In genomic region chr1:75179334-75180104, GRCm38 (mm10) we compare ENCODE assay signal across 8 mouse cellular contexts. TPM values are rescaled to one million over a fixed set of nuclear protein-coding genes. Genes with fewer than 3 reads are reported as not detected.
DNase-seq lines count a peak whose midpoint lies in the region; ATAC-seq lines count a peak whose summit lies in the region.

No protein-coding gene starts in this region.

- peak overlapping the region; percentile 97 for H3K4me2 ChIP-seq in forebrain, embryonic 14.5 days (ENCODE audit: low read length)

- peak overlapping the region; percentile 52 for H3K4me3 ChIP-seq in forebrain, embryonic 14.5 days (ENCODE audit: low read depth, low read length)
- H3K4me3 ChIP-seq in hindbrain, embryonic 10.5 days = peak overlapping the region; percentile 73

- H3K27me3 ChIP-seq in forebrain, embryonic 14.5 days (replicated peaks; ENCODE audit: control insufficient read depth, insufficient read depth, low read length) = no peaks in the 10 kb centered on the region
- H3K27me3 ChIP-seq in hindbrain, embryonic 10.5 days (ENCODE audit: insufficient read depth, poor library complexity, severe bottlenecking) = no peaks in the 10 kb centered on the region

- peak; percentile 58 for ATAC-seq in forebrain, embryonic 14.5 days
- ATAC-seq in megakaryocyte progenitor cell, adult 5-6 weeks (replicated peaks; ENCODE audit: poor library complexity) = peak; percentile 71

- no peaks in the 10 kb centered on the region for H3K9me3 ChIP-seq in forebrain, embryonic 14.5 days (replicated peaks; ENCODE audit: control insufficient read depth, low read length)
- no peaks in the 10 kb centered on the region for H3K9me3 ChIP-seq in hindbrain, embryonic 10.5 days

- H3K4me1 ChIP-seq in forebrain, embryonic 14.5 days (ENCODE audit: control insufficient read depth, insufficient read depth, low read length) = peaks cover 7% of the 10 kb centered on the region
- peaks cover 34% of the 10 kb centered on the region for H3K4me1 ChIP-seq in hindbrain, embryonic 10.5 days (replicated peaks)

- no peak overlapping the region; the same call in 1 of the 2 replicates for H3K27ac ChIP-seq in forebrain, embryonic 14.5 days (ENCODE audit: low read depth, low read length)
- H3K27ac ChIP-seq in hindbrain, embryonic 10.5 days = peak overlapping the region; percentile 88

- 8% methylated on average over 23 of the region's 23 CpGs for WGBS in forebrain, embryonic 14.5 days
- 11% methylated on average over 23 of the region's 23 CpGs for WGBS in hindbrain, embryonic 10.5 days

- DNase-seq in thymus, postnatal 0 days (ENCODE audit: low spot score) = peak; percentile 13
- no peak for DNase-seq in thymus, adult 18-20 months
- peak; percentile 75 for DNase-seq in cerebellum, adult 11-12 months
- peak; percentile 44 for DNase-seq in forebrain, embryonic 14.5 days (ENCODE audit: low spot score)
- DNase-seq in hindbrain, embryonic 10.5 days (ENCODE audit: low spot score) = peak; percentile 6
- peak; percentile 36 to 41 for DNase-seq in layer of hippocampus, postnatal 25 days (ENCODE audit: extremely low spot score in 1 of 2, low spot score in 1 of 2)
- peak; percentile 68 to 69 for DNase-seq in spleen, postnatal 10 days (ENCODE audit: low spot score in 2 of 2)

- H3K36me3 ChIP-seq in forebrain, embryonic 14.5 days (ENCODE audit: control insufficient read depth, insufficient read depth, low read length) = peaks cover 63% of the 10 kb centered on the region
- H3K36me3 ChIP-seq in hindbrain, embryonic 10.5 days = peaks cover 68% of the 10 kb centered on the region

- H3K9ac ChIP-seq in forebrain, embryonic 14.5 days (ENCODE audit: low read length) = peak overlapping the region; percentile 72

RNA-seq across cellular contexts. Expression of gene Abcb6, which starts 0.7 kb away (rescaled TPM):
- polyA plus RNA-seq in thymus, postnatal 0 days (2015; fragmentation: Nextera tagmentation; extraction: Ambion mirVana) = 9.4 and 11.4 TPM in 2 replicates
- polyA plus RNA-seq in forebrain, embryonic 14.5 days (2014; fragmentation: Nextera tagmentation; extraction: Ambion mirVana) = 26.2 and 30.4 TPM in 2 replicates
- 32.6 and 35.7 TPM in 2 replicates for polyA plus RNA-seq in hindbrain, embryonic 10.5 days (2016; fragmentation: Nextera tagmentation; extraction: Ambion mirVana)
- total RNA-seq in layer of hippocampus, postnatal 25 days (2021) = 10 to 100 TPM; 25.2 to 28.0 TPM
- 10.0 and 12.8 TPM in 2 replicates for total RNA-seq in megakaryocyte progenitor cell, adult 5-6 weeks (2015)
- total RNA-seq in megakaryocyte progenitor cell, adult 5-6 weeks (2017) = 10.3 and 14.8 TPM in 2 replicates

RNA-seq across cellular contexts. Expression of gene Zfand2b, which starts 11.1 kb away (rescaled TPM):
- 47.8 and 48.6 TPM in 2 replicates for polyA plus RNA-seq in thymus, postnatal 0 days (2015; fragmentation: Nextera tagmentation; extraction: Ambion mirVana)
- polyA plus RNA-seq in forebrain, embryonic 14.5 days (2014; fragmentation: Nextera tagmentation; extraction: Ambion mirVana) = 41.2 and 46.8 TPM in 2 replicates
- 38.0 and 43.8 TPM in 2 replicates for polyA plus RNA-seq in hindbrain, embryonic 10.5 days (2016; fragmentation: Nextera tagmentation; extraction: Ambion mirVana)
- total RNA-seq in layer of hippocampus, postnatal 25 days (2021) = 10 to 100 TPM; 33.8 to 34.5 TPM
- 20.2 and 21.5 TPM in 2 replicates for total RNA-seq in megakaryocyte progenitor cell, adult 5-6 weeks (2015)
- total RNA-seq in megakaryocyte progenitor cell, adult 5-6 weeks (2017) = 24.4 and 24.7 TPM in 2 replicates

RNA-seq across cellular contexts. Expression of gene Ankzf1, which starts 12.4 kb away (rescaled TPM):
- 16.0 and 17.7 TPM in 2 replicates for polyA plus RNA-seq in thymus, postnatal 0 days (2015; fragmentation: Nextera tagmentation; extraction: Ambion mirVana)
- 16.3 and 16.9 TPM in 2 replicates for polyA plus RNA-seq in forebrain, embryonic 14.5 days (2014; fragmentation: Nextera tagmentation; extraction: Ambion mirVana)
- polyA plus RNA-seq in hindbrain, embryonic 10.5 days (2016; fragmentation: Nextera tagmentation; extraction: Ambion mirVana) = 21.6 and 23.8 TPM in 2 replicates
- 10 to 100 TPM; 19.4 to 24.0 TPM for total RNA-seq in layer of hippocampus, postnatal 25 days (2021)
- 7.7 and 7.8 TPM in 2 replicates for total RNA-seq in megakaryocyte progenitor cell, adult 5-6 weeks (2015)
- 21.7 and 27.0 TPM in 2 replicates for total RNA-seq in megakaryocyte progenitor cell, adult 5-6 weeks (2017)

RNA-seq across cellular contexts. Expression of gene Atg9a, which starts 12.5 kb away (rescaled TPM):
- polyA plus RNA-seq in thymus, postnatal 0 days (2015; fragmentation: Nextera tagmentation; extraction: Ambion mirVana) = 12.7 and 14.3 TPM in 2 replicates
- 25.5 and 34.1 TPM in 2 replicates for polyA plus RNA-seq in forebrain, embryonic 14.5 days (2014; fragmentation: Nextera tagmentation; extraction: Ambion mirVana)
- polyA plus RNA-seq in hindbrain, embryonic 10.5 days (2016; fragmentation: Nextera tagmentation; extraction: Ambion mirVana) = 23.1 and 32.1 TPM in 2 replicates
- total RNA-seq in layer of hippocampus, postnatal 25 days (2021) = 100 to 1,000 TPM; 119 to 121 TPM
- 14.5 and 18.2 TPM in 2 replicates for total RNA-seq in megakaryocyte progenitor cell, adult 5-6 weeks (2015)
- total RNA-seq in megakaryocyte progenitor cell, adult 5-6 weeks (2017) = 7.2 and 9.5 TPM in 2 replicates

RNA-seq across cellular contexts. Expression of gene Glb1l, which starts 31.1 kb away (rescaled TPM):
- polyA plus RNA-seq in thymus, postnatal 0 days (2015; fragmentation: Nextera tagmentation; extraction: Ambion mirVana) = 10.9 and 11.3 TPM in 2 replicates
- 13.0 and 14.3 TPM in 2 replicates for polyA plus RNA-seq in forebrain, embryonic 14.5 days (2014; fragmentation: Nextera tagmentation; extraction: Ambion mirVana)
- 14.5 and 19.9 TPM in 2 replicates for polyA plus RNA-seq in hindbrain, embryonic 10.5 days (2016; fragmentation: Nextera tagmentation; extraction: Ambion mirVana)
- 10 to 100 TPM; 12.6 to 14.4 TPM for total RNA-seq in layer of hippocampus, postnatal 25 days (2021)
- 24.2 and 31.9 TPM in 2 replicates for total RNA-seq in megakaryocyte progenitor cell, adult 5-6 weeks (2015)
- total RNA-seq in megakaryocyte progenitor cell, adult 5-6 weeks (2017) = 12.3 and 13.7 TPM in 2 replicates

Comparison
In these comparisons a context has a peak if more than half of its experiments do, and no peak if none do; other contexts are left out.
1. DNase-seq: peak in thymus, postnatal 0 days (single experiment), cerebellum, adult 11-12 months (single experiment), forebrain, embryonic 14.5 days (single experiment), hindbrain, embryonic 10.5 days (single experiment), layer of hippocampus, postnatal 25 days (2 of 2) and spleen, postnatal 10 days (2 of 2); none in thymus, adult 18-20 months (0 of 2).